Mouse (Mus musculus) stomach, postnatal 0 days (tissue): Measurements from ENCODE around the gene Parp9. TPM values are rescaled to one million over a fixed set of nuclear protein-coding genes. Genes with fewer than 3 reads are reported as not detected.

Experiments used
- ATAC-seq: fragments of 200-750 bp; cut with Nextera tagmentation; 2 replicates; pipeline ENCODE4 v1.8.0; 2017; ENCODE audit not compliant: low FRiP score, low TSS enrichment
- DNase-seq: peaks from one replicate; pipeline ENCODE4 v3.0.0-alpha.2; 2016; ENCODE audit warnings: low spot score
- H3K27ac ChIP-seq: fragments of 300-500 bp; sonication (generic); replicated peaks from 2 replicates; pipeline ENCODE4 v1.5.1; 2014; ENCODE audit warnings: mild to moderate bottlenecking, control low read depth
- H3K27me3 ChIP-seq: fragments of 300-500 bp; sonication (generic); 2 replicates; pipeline ENCODE4 v1.6.1; 2014; ENCODE audit warnings: low read length; ENCODE audit not compliant: control insufficient read depth, insufficient read depth
- H3K36me3 ChIP-seq: fragments of 300-500 bp; sonication (generic); 2 replicates; pipeline ENCODE4 v1.6.1; 2014; ENCODE audit warnings: low read length, mixed read lengths; ENCODE audit not compliant: control insufficient read depth, insufficient read depth
- H3K4me1 ChIP-seq: fragments of 300-500 bp; sonication (generic); replicated peaks from 2 replicates; pipeline ENCODE4 v1.6.1; 2014; ENCODE audit warnings: antibody characterized with exemption; ENCODE audit not compliant: control insufficient read depth, insufficient read depth
- H3K4me2 ChIP-seq: fragments of 300-500 bp; sonication (generic); replicated peaks from 2 replicates; pipeline ENCODE4 v1.6.1; 2014; ENCODE audit warnings: low read depth, mild to moderate bottlenecking, control low read depth, moderate library complexity
- H3K4me3 ChIP-seq: fragments of 300-500 bp; sonication (generic); 2 replicates; pipeline ENCODE4 v1.5.1; 2014; ENCODE audit warnings: low read depth, low read length, control low read depth
- H3K9ac ChIP-seq: fragments of 300-500 bp; sonication (generic); 2 replicates; pipeline ENCODE4 v1.6.1; 2014; ENCODE audit warnings: mild to moderate bottlenecking, low read length, control low read depth, mixed read lengths
- H3K9me3 ChIP-seq: fragments of 300-500 bp; sonication (generic); 2 replicates; pipeline ENCODE4 v1.6.1; 2016; ENCODE audit warnings: low read length; ENCODE audit not compliant: control insufficient read depth
- CTCF ChIP-seq: IDR thresholded peaks from 2 replicates; pipeline ENCODE4 v1.5.1; 2016; ENCODE audit warnings: antibody characterized with exemption, low read depth, mild to moderate bottlenecking, moderate library complexity
- EP300 ChIP-seq: optimal IDR thresholded peaks from 2 replicates; pipeline ENCODE3; 2016; ENCODE audit warnings: antibody characterized with exemption
- WGBS: fragments of 180-500 bp; shearing (Covaris S2); extraction: QIAGEN DNeasy Blood & Tissue Kit; methylation state at CpG from one replicate; pipeline ENCODE4 v1.1.7; 2014; 5-methylcytosine and 5-hydroxymethylcytosine counted together
- polyA plus RNA-seq: library from polyadenylated mRNA; unstranded; fragments of >200 nt; fragmentation: Nextera tagmentation; extraction: Ambion mirVana; gene quantifications from 2 replicates; pipeline ENCODE4 v1.2.1, GENCODE M21; 2015

The Parp9 gene
- polyA plus RNA-seq, 1 experiment from 2014 or later: 9.8 TPM

DNA sequence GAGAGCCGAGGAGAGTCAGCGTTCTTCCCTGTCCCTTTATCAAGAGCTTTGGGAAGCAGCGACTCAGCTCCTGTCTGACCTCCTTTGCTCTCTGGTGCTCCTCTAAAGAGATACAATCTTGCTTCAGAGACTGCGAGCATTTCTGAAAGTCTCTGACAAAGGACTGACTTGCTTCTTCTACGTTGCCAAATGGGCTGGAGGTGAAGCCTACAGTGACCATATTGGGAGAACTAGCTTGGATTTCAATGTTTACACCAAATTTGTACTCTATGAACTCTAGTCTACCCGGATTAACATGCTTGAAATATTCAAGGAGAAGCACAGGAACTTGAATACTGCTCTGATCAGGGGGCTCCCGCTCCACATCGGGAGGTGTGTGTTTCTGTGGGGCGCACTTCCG, 5.1 kb upstream of the Parp9 start:
- no peak overlapping the region for H3K4me3 ChIP-seq
- WGBS: 63% methylated on average over 10 of the region's 10 CpGs
- H3K4me1 ChIP-seq: no peaks in the 10 kb centered on the region
- TF ChIP-seq EP300 (no peak), CTCF (no peak)
- ATAC-seq (no peak), DNase-seq (no peak)
- H3K4me2 ChIP-seq: no peak overlapping the region
- H3K27ac ChIP-seq: no peak overlapping the region
- H3K9me3 ChIP-seq: no peaks in the 10 kb centered on the region
- no peaks in the 10 kb centered on the region; the same call in none of the 2 replicates for H3K36me3 ChIP-seq
- no peaks in the 10 kb centered on the region for H3K27me3 ChIP-seq
- no peak overlapping the region for H3K9ac ChIP-seq

GRCm38 (mm10) chr16:35939261-35939660, 991 bp downstream of the Parp9 start:
- Histone ChIP-seq H3K36me3 (0 out of 2 replicates have a peak, but pooled peaks cover 4% of the 10 kb centered on the region), H3K4me3 (peak overlapping the region; percentile 80), H3K27me3 (no peaks in the 10 kb centered on the region), H3K9me3 (no peaks in the 10 kb centered on the region), H3K4me2 (peak overlapping the region; percentile 82), H3K27ac (peak overlapping the region; percentile 88), H3K4me1 (no peaks in the 10 kb centered on the region), H3K9ac (peak overlapping the region; percentile 86)
- ATAC-seq (peak; percentile 42; the same call in 1 of the 2 replicates), DNase-seq (no peak)
- 6% methylated on average over 6 of the region's 6 CpGs for WGBS
- TF ChIP-seq CTCF (no peak), EP300 (no peak)

DNA sequence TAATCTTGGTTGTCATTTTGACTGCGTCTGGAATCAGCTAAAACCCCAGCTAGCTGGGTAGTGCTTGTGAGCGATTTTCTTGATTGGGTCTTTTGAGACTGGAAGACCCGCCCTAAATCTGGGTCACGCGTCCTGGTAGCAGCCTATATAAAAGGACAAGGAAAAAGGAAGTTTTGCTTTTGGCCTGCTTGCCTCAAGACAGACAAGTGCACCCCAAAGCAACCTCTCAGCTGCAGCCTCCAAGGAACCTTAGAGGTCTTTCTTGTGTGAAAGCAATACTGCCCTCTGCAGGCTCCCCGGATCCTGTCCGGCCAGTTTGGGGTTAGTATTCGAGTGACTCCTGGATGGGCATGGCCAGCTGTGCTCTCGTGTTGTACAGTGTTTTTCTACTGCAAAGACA, 1.4 kb downstream of the Parp9 start:
- ATAC-seq (peak; percentile 87), DNase-seq (peak; percentile 87)
- peak overlapping the region; percentile 86 for H3K9ac ChIP-seq
- peak overlapping the region; percentile 88 for H3K27ac ChIP-seq
- peak overlapping the region; percentile 80 for H3K4me3 ChIP-seq
- 0 out of 2 replicates have a peak, but pooled peaks cover 4% of the 10 kb centered on the region for H3K36me3 ChIP-seq
- 12% methylated on average over 9 of the region's 9 CpGs for WGBS
- no peaks in the 10 kb centered on the region for H3K27me3 ChIP-seq
- H3K9me3 ChIP-seq: no peaks in the 10 kb centered on the region
- H3K4me1 ChIP-seq: no peaks in the 10 kb centered on the region
- peak overlapping the region; percentile 82 for H3K4me2 ChIP-seq
- TF ChIP-seq EP300: no peak
- peak; percentile 85 for TF ChIP-seq CTCF

DNA sequence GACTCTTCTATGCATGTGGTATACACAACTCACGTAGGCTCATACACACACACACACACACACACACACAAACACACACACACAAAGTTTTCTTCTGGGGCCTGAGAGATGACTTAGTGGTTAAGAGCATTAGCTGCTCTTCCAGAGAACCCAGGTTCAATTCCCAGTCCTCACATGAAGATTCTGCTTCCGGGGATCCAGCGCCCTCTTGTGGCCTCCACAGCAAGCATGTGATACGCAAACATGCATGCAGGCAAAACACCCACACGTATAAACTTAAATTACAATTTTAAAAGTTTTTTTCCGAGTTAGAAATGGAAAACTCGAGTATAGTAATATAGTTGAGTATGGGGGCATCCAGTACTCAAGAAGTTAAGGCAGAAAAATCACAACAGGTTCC, 3.1 kb downstream of the Parp9 start:
- no peaks in the 10 kb centered on the region for H3K4me1 ChIP-seq
- 0 out of 2 replicates have a peak, but pooled peaks cover 4% of the 10 kb centered on the region for H3K36me3 ChIP-seq
- no peak overlapping the region for H3K27ac ChIP-seq
- 86% methylated on average over 7 of the region's 7 CpGs for WGBS
- H3K27me3 ChIP-seq: no peaks in the 10 kb centered on the region
- H3K9me3 ChIP-seq: no peaks in the 10 kb centered on the region
- no peak overlapping the region for H3K4me3 ChIP-seq
- TF ChIP-seq EP300 (no peak), CTCF (peak; percentile 62)
- no peak for ATAC-seq
- no peak overlapping the region for H3K9ac ChIP-seq
- peak; percentile 28 for DNase-seq
- no peak overlapping the region for H3K4me2 ChIP-seq

GRCm38 (mm10) chr16:35949264-35949663, 11.0 kb downstream of the Parp9 start:
- H3K4me3 ChIP-seq: no peak overlapping the region
- TF ChIP-seq EP300 (no peak), CTCF (no peak)
- DNase-seq (no peak), ATAC-seq (peak; percentile 42; the same call in 1 of the 2 replicates)
- H3K27me3 ChIP-seq: no peaks in the 10 kb centered on the region
- no peak overlapping the region for H3K4me2 ChIP-seq
- 64% methylated on average over 5 of the region's 5 CpGs for WGBS
- H3K9ac ChIP-seq: no peak overlapping the region
- no peaks in the 10 kb centered on the region for H3K9me3 ChIP-seq
- H3K4me1 ChIP-seq: no peaks in the 10 kb centered on the region
- no peaks in the 10 kb centered on the region; the same call in none of the 2 replicates for H3K36me3 ChIP-seq
- no peak overlapping the region for H3K27ac ChIP-seq

GRCm38 (mm10) chr16:35951216-35951615, 12.9 kb downstream of the Parp9 start:
- no peaks in the 10 kb centered on the region for H3K27me3 ChIP-seq
- H3K9ac ChIP-seq: no peak overlapping the region
- no peak overlapping the region for H3K27ac ChIP-seq
- H3K4me3 ChIP-seq: no peak overlapping the region
- no peaks in the 10 kb centered on the region for H3K9me3 ChIP-seq
- ATAC-seq: no peak
- DNase-seq: no peak
- 88% methylated on average over 3 of the region's 3 CpGs for WGBS
- H3K4me2 ChIP-seq: no peak overlapping the region
- H3K36me3 ChIP-seq: no peaks in the 10 kb centered on the region; the same call in none of the 2 replicates
- no peaks in the 10 kb centered on the region for H3K4me1 ChIP-seq
- TF ChIP-seq CTCF (no peak), EP300 (no peak)
